Mouse (Mus musculus) thymus, adult 2 months (tissue): ENCODE measurements around the gene Olfr1046.

Experiments used
- CTCF ChIP-seq: fragments of 200-500 bp; IDR thresholded peaks from 2 replicates; pipeline ENCODE4 v1.5.1; 2012; ENCODE audit warnings: mild to moderate bottlenecking, control low read depth, low read length, moderate library complexity, borderline replicate concordance; ENCODE audit not compliant: control insufficient read depth, poor library complexity, insufficient read depth; ENCODE audit errors: extremely low read depth
- POLR2A ChIP-seq: fragments of 200-500 bp; IDR thresholded peaks from 2 replicates; pipeline ENCODE4 v1.6.1; 2012; ENCODE audit warnings: mild to moderate bottlenecking, low read length, control low read depth, moderate library complexity; ENCODE audit not compliant: control insufficient read depth, poor library complexity, insufficient read depth; ENCODE audit errors: extremely low read depth

DNA sequence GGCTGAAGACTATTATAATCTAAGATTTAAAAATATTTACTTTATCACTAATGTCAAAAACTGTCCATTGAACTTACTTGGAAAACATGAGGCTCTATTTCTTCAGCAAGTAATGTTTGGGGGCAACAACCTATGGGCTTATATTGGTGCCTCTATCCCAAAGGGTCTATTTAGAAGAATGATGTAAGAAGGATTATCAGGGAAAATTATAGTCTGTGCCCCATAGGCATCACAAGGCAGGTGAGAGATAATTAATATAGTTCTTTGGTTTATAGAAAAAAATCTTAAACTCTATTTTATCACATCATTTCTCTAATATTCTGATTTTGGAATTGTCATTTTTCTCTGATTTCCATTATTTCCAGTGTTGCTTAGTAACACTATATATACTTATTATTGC, 41.4 kb downstream of the Olfr1046 start, which contains the start of gene Olfr1044:
- no peak for TF ChIP-seq CTCF
- no peak for TF ChIP-seq POLR2A
